Mouse (Mus musculus): ENCODE measurements around the gene Mt4. TPM values are rescaled to one million over a fixed set of nuclear protein-coding genes. Genes with fewer than 3 reads are reported as not detected.
A peak's percentile ranks its signal among the peaks of the same experiment; 100 is the strongest.

Mt4 gene
- polyA plus RNA-seq, 1 experiment: not detected

- H3K27ac ChIP-seq (ENCODE audit: insufficient read depth, low read depth, low read length): no peak overlapping the region
- TF ChIP-seq POLR2A (IDR thresholded peaks at IDR 0.05; ENCODE audit: borderline replicate concordance, low read depth, low read length): no peak
- TF ChIP-seq CTCF (IDR thresholded peaks at IDR 0.05; ENCODE audit: low read depth, low read length): no peak; the same call in 1 of the 2 replicates
- H3K4me1 ChIP-seq (ENCODE audit: control insufficient read depth, insufficient read depth, low read length): peaks cover 26% of the 10 kb centered on the region
- no peak overlapping the region for H3K4me3 ChIP-seq (ENCODE audit: insufficient read depth, low read length)
Observed at GRCm38 (mm10) chr8:94174619-94175213, 37.7 kb downstream of the Mt4 start.

DNA sequence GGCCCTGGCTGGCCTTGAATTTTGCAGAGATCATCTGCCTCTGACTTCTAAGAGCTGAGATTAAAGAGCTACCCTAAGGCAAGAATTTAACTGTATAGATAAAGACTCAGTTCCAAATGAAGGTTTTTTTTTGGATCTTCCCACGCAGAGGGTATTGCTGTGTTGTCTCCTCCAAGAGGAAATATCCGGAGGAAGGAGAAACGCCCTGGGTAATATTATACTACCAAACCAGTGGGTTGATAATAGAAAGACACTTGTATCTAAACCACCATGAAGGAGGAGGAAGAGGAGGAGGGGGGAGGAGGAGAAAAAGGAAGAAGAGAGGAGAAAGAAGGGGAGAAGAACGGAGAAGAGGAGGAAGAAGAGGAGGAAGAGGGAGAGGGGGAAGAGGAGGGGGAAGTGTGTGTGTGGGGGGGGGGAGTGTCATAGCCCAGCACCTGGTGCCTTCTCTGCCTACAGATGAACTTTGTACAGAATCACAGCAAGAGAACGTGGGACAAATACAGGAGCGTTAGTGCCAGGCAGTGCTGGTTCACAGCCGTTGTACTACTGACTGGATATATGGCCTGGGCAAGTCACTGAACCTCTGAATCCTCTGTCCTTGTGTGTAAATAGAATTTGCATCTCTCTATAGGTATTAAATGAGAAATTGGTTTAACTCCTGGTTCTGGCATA lies 40.9 kb downstream of the Mt4 start:
- Histone ChIP-seq H3K27ac (ENCODE audit: insufficient read depth, low read depth, low read length) (peak overlapping the region; percentile 94), H3K4me1 (ENCODE audit: control insufficient read depth, insufficient read depth, low read length) (peaks cover 28% of the 10 kb centered on the region), H3K4me3 (ENCODE audit: insufficient read depth, low read length) (peak overlapping the region; percentile 40)
- TF ChIP-seq CTCF (IDR thresholded peaks at IDR 0.05; ENCODE audit: low read depth, low read length) (no peak), POLR2A (IDR thresholded peaks at IDR 0.05; ENCODE audit: borderline replicate concordance, low read depth, low read length) (no peak)

DNA sequence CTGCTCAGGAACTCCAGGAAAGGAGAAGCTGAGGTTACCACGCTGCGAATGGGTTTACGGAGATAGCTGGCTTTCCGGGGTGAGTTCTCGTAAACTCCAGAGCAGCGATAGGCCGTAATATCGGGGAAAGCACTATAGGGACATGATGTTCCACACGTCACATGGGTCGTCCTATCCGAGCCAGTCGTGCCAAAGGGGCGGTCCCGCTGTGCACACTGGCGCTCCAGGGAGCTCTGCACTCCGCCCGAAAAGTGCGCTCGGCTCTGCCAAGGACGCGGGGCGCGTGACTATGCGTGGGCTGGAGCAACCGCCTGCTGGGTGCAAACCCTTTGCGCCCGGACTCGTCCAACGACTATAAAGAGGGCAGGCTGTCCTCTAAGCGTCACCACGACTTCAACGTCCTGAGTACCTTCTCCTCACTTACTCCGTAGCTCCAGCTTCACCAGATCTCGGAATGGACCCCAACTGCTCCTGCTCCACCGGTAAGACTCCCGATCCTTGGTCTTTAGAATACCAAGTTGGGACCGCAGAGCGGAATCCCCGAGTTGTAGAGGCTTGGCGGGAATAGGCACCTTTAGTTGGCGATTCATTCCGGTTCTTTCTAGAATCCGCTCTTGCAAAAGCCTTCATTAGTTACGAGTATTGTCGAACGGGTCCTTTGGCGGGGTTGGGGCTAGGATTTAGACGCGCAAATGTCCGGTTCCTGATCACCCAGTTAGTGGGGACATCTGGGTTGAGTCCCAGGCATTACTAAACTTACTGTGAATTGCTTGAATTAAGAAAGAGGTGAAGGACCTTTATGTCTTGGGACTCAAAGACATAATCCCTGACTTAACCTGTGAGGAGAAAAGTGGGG lies 42.1 kb downstream of the Mt4 start, which contains the start of gene Mt1:
Gene Mt1 (plus strand): TSS at position 226 of the 856 bp plus-strand sequence.
- Histone ChIP-seq H3K4me3 (ENCODE audit: insufficient read depth, low read length) (peak within 1 kb of the TSS; percentile 85), H3K4me1 (ENCODE audit: control insufficient read depth, insufficient read depth, low read length) (peaks cover 29% of the 10 kb centered on the region), H3K27ac (ENCODE audit: insufficient read depth, low read depth, low read length) (peak within 1 kb of the TSS; percentile 96)
- TF ChIP-seq POLR2A (IDR thresholded peaks at IDR 0.05; ENCODE audit: borderline replicate concordance, low read depth, low read length): peak; percentile 98
- TF ChIP-seq CTCF (IDR thresholded peaks at IDR 0.05; ENCODE audit: low read depth, low read length): no peak

DNA sequence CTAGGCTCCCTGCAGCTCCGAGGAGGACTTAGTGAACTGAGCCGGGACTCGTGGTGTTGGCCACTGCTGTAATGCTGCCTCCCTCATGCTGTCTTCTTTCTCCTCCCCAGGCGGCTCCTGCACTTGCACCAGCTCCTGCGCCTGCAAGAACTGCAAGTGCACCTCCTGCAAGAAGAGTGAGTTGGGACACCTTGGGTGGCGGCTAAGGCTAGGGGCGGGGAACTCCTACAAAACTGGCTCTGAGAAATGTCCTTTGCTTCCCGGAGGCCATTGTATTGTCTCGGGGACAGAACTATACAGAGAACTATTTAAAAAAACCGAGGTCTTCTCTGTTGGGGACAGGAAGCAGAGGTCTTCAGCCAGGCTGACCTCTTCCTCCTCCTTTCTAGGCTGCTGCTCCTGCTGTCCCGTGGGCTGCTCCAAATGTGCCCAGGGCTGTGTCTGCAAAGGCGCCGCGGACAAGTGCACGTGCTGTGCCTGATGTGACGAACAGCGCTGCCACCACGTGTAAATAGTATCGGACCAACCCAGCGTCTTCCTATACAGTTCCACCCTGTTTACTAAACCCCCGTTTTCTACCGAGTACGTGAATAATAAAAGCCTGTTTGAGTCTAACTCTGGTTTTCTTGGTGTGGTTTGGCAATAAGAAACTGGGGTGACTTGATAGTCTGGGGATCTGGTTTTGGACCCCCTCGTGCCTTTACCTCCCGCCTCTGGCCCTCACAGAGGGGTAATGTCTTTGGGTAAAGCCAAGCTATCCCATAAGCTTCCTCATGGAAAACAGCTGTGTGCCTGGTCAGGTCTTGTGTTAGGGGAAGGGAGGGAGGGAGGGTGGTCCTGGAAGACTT lies 42.9 kb downstream of the Mt4 start:
- TF ChIP-seq CTCF (IDR thresholded peaks at IDR 0.05; ENCODE audit: low read depth, low read length) (no peak), POLR2A (IDR thresholded peaks at IDR 0.05; ENCODE audit: borderline replicate concordance, low read depth, low read length) (no peak)
- Histone ChIP-seq H3K4me3 (ENCODE audit: insufficient read depth, low read length) (peak overlapping the region; percentile 85), H3K4me1 (ENCODE audit: control insufficient read depth, insufficient read depth, low read length) (peaks cover 24% of the 10 kb centered on the region), H3K27ac (ENCODE audit: insufficient read depth, low read depth, low read length) (peak overlapping the region; percentile 96)

DNA sequence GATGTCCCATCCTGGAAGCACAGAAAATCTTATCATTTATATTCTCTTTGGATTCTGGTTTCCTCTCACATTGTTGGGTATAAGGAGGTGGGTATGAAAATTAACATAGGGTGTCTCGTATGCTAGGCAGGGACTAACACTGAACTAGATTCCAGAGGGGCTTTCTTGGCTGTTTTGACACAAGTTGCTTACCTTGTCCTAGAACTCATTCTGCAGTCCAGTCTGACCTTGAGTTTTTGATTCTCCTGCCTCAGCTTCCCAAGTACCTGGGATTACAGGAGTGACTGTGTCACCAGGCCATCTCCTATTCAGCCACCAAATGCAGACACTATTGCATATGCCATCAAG lies 43.5 kb downstream of the Mt4 start:
- no peak for TF ChIP-seq POLR2A (IDR thresholded peaks at IDR 0.05; ENCODE audit: borderline replicate concordance, low read depth, low read length)
- no peak for TF ChIP-seq CTCF (IDR thresholded peaks at IDR 0.05; ENCODE audit: low read depth, low read length)
- Histone ChIP-seq H3K4me3 (ENCODE audit: insufficient read depth, low read length) (peak overlapping the region; percentile 85), H3K4me1 (ENCODE audit: control insufficient read depth, insufficient read depth, low read length) (peaks cover 24% of the 10 kb centered on the region), H3K27ac (ENCODE audit: insufficient read depth, low read depth, low read length) (peak overlapping the region; percentile 96)

DNA sequence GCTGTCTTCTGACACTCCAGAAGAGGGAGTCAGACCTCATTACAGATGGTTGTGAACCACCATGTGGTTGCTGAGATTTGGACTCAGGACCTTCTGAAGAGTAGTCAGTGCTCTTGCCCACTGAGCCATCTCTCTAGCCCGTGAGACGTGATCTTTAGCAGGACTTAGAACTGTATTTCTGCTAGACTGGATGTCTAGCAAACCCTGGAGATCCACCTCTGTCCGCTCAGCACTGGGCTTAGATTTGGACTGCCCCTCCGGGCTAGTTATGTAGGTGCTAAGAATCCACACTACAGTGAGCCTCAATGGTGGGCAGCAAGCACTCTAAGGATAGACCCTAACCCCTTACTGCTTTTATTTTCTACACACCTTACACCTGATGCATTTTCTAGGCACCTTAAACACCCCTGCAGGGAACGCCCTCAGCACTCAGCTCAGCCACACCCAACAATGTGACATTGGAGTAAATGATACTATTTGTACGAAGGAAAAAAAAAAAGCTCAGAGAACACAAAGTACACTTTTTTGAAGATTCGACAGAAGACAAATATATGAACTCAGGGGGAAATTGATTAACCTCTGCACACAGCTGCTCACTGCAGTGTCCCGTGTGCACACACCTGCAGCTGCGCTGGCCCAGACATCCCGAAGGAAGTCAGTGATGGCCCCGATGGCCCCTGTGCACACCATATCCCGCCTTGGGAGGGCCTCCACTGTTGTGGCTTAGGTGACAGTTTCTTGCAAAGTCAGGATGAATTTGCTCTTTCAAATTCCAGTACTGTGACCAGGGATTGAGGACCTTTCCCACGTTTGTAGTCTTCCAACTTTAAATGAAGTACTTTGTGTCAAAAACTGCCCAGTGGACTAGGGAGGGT lies 45.3 kb downstream of the Mt4 start:
- peak overlapping the region; percentile 63 for H3K4me3 ChIP-seq (ENCODE audit: insufficient read depth, low read length)
- peaks cover 29% of the 10 kb centered on the region for H3K4me1 ChIP-seq (ENCODE audit: control insufficient read depth, insufficient read depth, low read length)
- H3K27ac ChIP-seq (ENCODE audit: insufficient read depth, low read depth, low read length): peak overlapping the region; percentile 77
- TF ChIP-seq CTCF (IDR thresholded peaks at IDR 0.05; ENCODE audit: low read depth, low read length) (no peak), POLR2A (IDR thresholded peaks at IDR 0.05; ENCODE audit: borderline replicate concordance, low read depth, low read length) (no peak)

DNA sequence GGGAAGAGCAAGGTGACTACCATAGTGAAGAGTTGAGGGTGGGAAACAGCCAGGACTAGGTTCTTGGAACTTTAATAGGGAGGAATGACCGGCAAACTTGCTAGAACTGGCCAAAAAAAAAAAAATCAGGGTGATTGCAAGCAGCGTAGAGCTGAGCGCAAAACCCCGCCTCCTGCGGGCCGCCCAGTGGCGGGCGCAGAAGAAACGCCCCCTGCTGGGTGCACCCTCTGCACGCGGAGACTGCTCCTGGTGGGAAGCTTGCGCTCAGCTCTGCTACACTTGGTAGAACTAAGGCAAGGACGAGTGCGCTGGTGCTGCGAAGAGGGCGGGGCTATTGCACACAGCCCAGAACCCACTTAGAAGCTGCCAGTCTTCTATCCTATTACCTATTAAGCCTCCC lies 46.1 kb downstream of the Mt4 start:
- Histone ChIP-seq H3K27ac (ENCODE audit: insufficient read depth, low read depth, low read length) (peak overlapping the region; percentile 77), H3K4me1 (ENCODE audit: control insufficient read depth, insufficient read depth, low read length) (peaks cover 24% of the 10 kb centered on the region)

GRCm38 (mm10) chr8:94184357-94184843 lies 47.4 kb downstream of the Mt4 start:
- H3K4me3 ChIP-seq (ENCODE audit: insufficient read depth, low read length): no peak overlapping the region
- H3K27ac ChIP-seq (ENCODE audit: insufficient read depth, low read depth, low read length): no peak overlapping the region
- H3K4me1 ChIP-seq (ENCODE audit: control insufficient read depth, insufficient read depth, low read length): peaks cover 20% of the 10 kb centered on the region
- TF ChIP-seq CTCF (IDR thresholded peaks at IDR 0.05; ENCODE audit: low read depth, low read length): no peak
- TF ChIP-seq POLR2A (IDR thresholded peaks at IDR 0.05; ENCODE audit: borderline replicate concordance, low read depth, low read length): no peak

More for the DNA sequence above, 46.1 kb downstream of the Mt4 start:
- H3K4me3 ChIP-seq (ENCODE audit: insufficient read depth, low read length): peak overlapping the region; percentile 63
- no peak for TF ChIP-seq POLR2A (IDR thresholded peaks at IDR 0.05; ENCODE audit: borderline replicate concordance, low read depth, low read length)
- TF ChIP-seq CTCF (IDR thresholded peaks at IDR 0.05; ENCODE audit: low read depth, low read length): no peak

Data from bone marrow macrophage, adult 2 months (primary cell).